Mouse (Mus musculus): ENCODE data around the gene Fgfr2. TPM values are rescaled to one million over a fixed set of nuclear protein-coding genes. Genes with fewer than 3 reads are reported as not detected.

Fgfr2 gene
- polyA plus RNA-seq, 1 experiment = 52.3 TPM

- TF ChIP-seq POLR2A (IDR thresholded peaks at IDR 0.05; ENCODE audit: borderline replicate concordance, extremely low read depth, insufficient read depth, insufficient read length, poor library complexity, severe bottlenecking) (no peak), CTCF (IDR thresholded peaks at IDR 0.05; ENCODE audit: borderline replicate concordance, extremely low read depth, insufficient read depth, insufficient read length) (no peak)
- peak; percentile 20 for DNase-seq (ENCODE audit: low read depth)
Observed at GRCm38 (mm10) chr7:130340412-130341152, 2782.6 kb downstream of the Fgfr2 start.

GRCm38 (mm10) chr7:130337601-130338000, 2785.5 kb downstream of the Fgfr2 start:
- no peak for DNase-seq (ENCODE audit: low read depth)
- TF ChIP-seq POLR2A (IDR thresholded peaks at IDR 0.05; ENCODE audit: borderline replicate concordance, extremely low read depth, insufficient read depth, insufficient read length, poor library complexity, severe bottlenecking) (no peak), CTCF (IDR thresholded peaks at IDR 0.05; ENCODE audit: borderline replicate concordance, extremely low read depth, insufficient read depth, insufficient read length) (no peak)

GRCm38 (mm10) chr7:130335440-130336051, 2787.6 kb downstream of the Fgfr2 start:
- DNase-seq (ENCODE audit: low read depth) = no peak
- no peak for TF ChIP-seq POLR2A (IDR thresholded peaks at IDR 0.05; ENCODE audit: borderline replicate concordance, extremely low read depth, insufficient read depth, insufficient read length, poor library complexity, severe bottlenecking)
- no peak for TF ChIP-seq CTCF (IDR thresholded peaks at IDR 0.05; ENCODE audit: borderline replicate concordance, extremely low read depth, insufficient read depth, insufficient read length)

DNA sequence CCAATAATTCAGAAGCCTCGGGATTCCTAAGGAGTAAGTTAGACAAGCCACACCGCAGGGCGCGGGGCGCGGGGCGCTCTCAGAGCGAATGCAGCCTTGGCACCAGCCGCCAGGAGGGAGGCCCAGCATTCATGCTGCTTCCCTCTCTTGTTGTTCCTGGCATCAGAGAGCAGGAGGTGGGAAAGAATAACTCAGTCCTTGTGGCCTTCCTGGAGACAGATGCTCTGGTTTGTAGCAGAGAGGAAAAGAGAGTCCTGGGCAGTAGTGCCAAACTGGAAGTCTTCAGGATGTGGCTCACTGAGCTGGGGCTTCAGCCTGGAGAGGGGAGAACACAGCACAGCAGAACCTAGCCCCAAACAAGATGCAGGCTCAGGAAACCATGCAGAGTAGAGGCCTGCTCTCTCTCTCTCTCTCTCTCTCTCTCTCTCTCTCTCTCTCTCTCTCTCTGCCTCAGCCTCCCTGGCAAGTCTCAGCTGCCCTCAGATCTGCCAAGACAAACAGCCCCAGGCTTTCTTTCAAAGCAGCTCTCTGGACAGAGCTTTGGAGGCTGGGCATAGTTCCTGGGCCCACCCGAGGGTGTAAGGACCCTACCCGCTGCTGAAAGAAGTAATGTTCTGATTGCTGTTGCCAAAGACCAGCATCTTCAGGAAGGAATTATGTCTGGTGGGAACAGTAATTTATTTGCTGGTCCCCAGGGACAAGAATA, 2790.5 kb downstream of the Fgfr2 start:
- 0 out of 2 replicates have a peak, but pooled peaks have one; percentile 7 for TF ChIP-seq CTCF (IDR thresholded peaks at IDR 0.05; ENCODE audit: borderline replicate concordance, extremely low read depth, insufficient read depth, insufficient read length)
- no peak for TF ChIP-seq POLR2A (IDR thresholded peaks at IDR 0.05; ENCODE audit: borderline replicate concordance, extremely low read depth, insufficient read depth, insufficient read length, poor library complexity, severe bottlenecking)
- DNase-seq (ENCODE audit: low read depth) = peak; percentile 76

GRCm38 (mm10) chr7:130327603-130328365, 2795.4 kb downstream of the Fgfr2 start:
- TF ChIP-seq POLR2A (IDR thresholded peaks at IDR 0.05; ENCODE audit: borderline replicate concordance, extremely low read depth, insufficient read depth, insufficient read length, poor library complexity, severe bottlenecking) (no peak), CTCF (IDR thresholded peaks at IDR 0.05; ENCODE audit: borderline replicate concordance, extremely low read depth, insufficient read depth, insufficient read length) (no peak)
- DNase-seq (ENCODE audit: low read depth) = peak; percentile 75

DNA sequence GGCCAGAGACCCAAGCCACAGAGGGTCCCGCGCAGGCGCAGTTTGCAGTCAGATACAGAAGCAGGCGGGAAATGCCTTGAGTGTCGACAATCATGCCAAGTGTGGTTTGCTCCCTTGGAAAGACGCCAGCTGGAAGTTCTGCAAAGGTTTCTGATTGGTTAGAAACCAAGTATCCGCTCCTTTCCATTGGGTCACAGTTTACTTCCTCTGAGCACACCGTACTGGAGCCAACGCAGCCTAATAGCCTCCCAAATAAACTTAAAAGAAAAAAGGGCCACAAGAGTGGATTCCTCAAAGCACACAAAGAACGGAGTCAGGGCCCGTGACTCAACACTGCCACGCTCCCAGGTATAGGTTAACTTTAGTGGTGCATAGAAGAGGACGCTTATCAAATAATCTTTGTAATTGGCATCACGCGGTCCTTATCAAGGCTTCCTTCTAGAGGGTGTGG, 2797.1 kb downstream of the Fgfr2 start:
- TF ChIP-seq POLR2A (IDR thresholded peaks at IDR 0.05; ENCODE audit: borderline replicate concordance, extremely low read depth, insufficient read depth, insufficient read length, poor library complexity, severe bottlenecking) (no peak), CTCF (IDR thresholded peaks at IDR 0.05; ENCODE audit: borderline replicate concordance, extremely low read depth, insufficient read depth, insufficient read length) (no peak)

GRCm38 (mm10) chr7:130324716-130325401, 2798.3 kb downstream of the Fgfr2 start:
- no peak for TF ChIP-seq POLR2A (IDR thresholded peaks at IDR 0.05; ENCODE audit: borderline replicate concordance, extremely low read depth, insufficient read depth, insufficient read length, poor library complexity, severe bottlenecking)
- TF ChIP-seq CTCF (IDR thresholded peaks at IDR 0.05; ENCODE audit: borderline replicate concordance, extremely low read depth, insufficient read depth, insufficient read length) = no peak
- DNase-seq (ENCODE audit: low read depth) = no peak

More for the DNA sequence above, 2797.1 kb downstream of the Fgfr2 start:
- peak; percentile 85 for DNase-seq (ENCODE audit: low read depth)

DNA sequence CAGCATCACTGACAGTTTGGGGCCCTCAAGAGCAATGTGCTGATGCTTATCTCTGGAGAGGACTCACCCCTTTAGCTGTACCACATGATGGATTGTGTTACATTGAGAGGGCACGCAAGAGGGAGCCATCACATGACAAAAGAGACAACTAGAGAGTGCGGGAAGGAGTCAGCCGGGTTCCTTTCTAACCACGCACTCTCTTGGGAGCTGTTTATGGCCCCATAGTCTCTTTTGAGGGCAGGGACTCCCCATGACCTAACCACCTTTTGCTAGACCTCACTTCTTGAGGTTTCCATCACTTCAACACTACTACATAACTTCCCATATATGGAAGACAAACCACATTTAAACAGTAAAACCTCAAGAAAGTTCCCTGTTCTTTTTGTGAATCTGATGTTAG, 2799.4 kb downstream of the Fgfr2 start:
- no peak for DNase-seq (ENCODE audit: low read depth)
- TF ChIP-seq CTCF (IDR thresholded peaks at IDR 0.05; ENCODE audit: borderline replicate concordance, extremely low read depth, insufficient read depth, insufficient read length) (no peak), POLR2A (IDR thresholded peaks at IDR 0.05; ENCODE audit: borderline replicate concordance, extremely low read depth, insufficient read depth, insufficient read length, poor library complexity, severe bottlenecking) (no peak)

DNA sequence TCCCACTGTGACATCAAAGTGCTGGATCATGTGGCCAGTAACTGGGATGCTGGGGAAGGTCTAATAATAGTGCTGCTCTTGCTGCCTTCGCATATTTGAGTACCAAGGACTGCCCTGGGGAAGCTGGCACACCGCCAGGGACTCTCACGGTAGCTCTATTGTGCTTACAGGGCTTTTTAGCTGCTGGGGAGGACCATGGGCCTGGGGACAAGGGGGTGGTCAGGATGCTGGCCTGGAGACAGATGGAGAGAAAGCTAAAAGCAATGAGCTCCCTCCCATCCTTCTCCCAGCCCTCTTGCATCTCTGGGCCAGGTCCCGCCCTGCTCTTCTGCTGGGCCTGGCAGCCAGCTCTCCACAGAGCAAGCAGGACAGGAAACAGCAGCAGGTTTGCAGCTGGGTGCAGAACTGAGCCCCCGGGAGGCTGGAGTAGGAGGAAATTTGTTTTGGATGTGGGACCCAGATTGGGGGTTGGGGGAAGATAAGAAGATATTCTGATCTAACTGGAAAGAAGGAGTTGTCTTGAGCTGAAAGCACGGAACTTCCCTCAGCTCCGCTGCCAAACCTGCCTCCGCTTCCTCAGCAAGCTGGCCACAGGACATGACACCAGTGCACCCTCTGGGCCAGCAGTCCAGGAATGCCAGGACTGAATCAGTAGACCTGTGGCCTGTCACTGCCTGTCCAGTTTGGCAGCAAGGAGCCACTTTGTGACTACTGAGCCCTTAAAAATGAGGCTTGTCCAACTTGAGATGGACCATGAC, 2803.2 kb downstream of the Fgfr2 start:
- DNase-seq (ENCODE audit: low read depth) = peak; percentile 95
- TF ChIP-seq POLR2A (IDR thresholded peaks at IDR 0.05; ENCODE audit: borderline replicate concordance, extremely low read depth, insufficient read depth, insufficient read length, poor library complexity, severe bottlenecking) (no peak), CTCF (IDR thresholded peaks at IDR 0.05; ENCODE audit: borderline replicate concordance, extremely low read depth, insufficient read depth, insufficient read length) (no peak)

DNA sequence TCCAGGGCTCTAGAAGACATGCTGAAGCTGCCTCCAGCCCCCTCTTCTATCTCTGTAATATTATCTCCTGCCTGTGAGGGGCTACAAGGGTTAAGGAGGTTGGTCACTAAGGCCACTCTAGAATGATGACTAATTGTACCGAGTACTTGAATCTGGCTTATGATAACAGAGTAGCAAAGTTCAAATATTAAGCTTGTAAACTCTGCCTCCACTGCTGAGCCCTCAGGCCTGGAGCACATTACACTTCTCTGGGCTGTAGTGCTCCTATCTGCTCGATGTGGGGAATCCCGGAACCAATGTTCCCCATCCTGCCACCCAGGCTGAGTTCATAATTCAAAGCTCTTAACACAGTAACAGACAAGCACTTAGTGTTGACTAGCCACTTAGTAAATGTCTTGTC, 2806.9 kb downstream of the Fgfr2 start:
- DNase-seq (ENCODE audit: low read depth) = no peak
- TF ChIP-seq POLR2A (IDR thresholded peaks at IDR 0.05; ENCODE audit: borderline replicate concordance, extremely low read depth, insufficient read depth, insufficient read length, poor library complexity, severe bottlenecking) (no peak), CTCF (IDR thresholded peaks at IDR 0.05; ENCODE audit: borderline replicate concordance, extremely low read depth, insufficient read depth, insufficient read length) (no peak)

Data from brain, embryonic 14.5 days (tissue).